Mouse (Mus musculus) ovary, postnatal 36 days (tissue): ENCODE measurements around the gene Wdfy3.
A peak's percentile ranks its signal among the peaks of the same experiment; 100 is the strongest.
"Not testable (repeated sequence)": the region's sequence is repeated elsewhere in the genome, so short reads cannot be mapped to it uniquely, and the experiment has no call there.

Experiments used
- DNase-seq: peaks from one replicate; pipeline ENCODE4 v3.0.0; 2022; ENCODE audit warnings: low spot score, mixed read lengths

Gene Wdfy3

DNA sequence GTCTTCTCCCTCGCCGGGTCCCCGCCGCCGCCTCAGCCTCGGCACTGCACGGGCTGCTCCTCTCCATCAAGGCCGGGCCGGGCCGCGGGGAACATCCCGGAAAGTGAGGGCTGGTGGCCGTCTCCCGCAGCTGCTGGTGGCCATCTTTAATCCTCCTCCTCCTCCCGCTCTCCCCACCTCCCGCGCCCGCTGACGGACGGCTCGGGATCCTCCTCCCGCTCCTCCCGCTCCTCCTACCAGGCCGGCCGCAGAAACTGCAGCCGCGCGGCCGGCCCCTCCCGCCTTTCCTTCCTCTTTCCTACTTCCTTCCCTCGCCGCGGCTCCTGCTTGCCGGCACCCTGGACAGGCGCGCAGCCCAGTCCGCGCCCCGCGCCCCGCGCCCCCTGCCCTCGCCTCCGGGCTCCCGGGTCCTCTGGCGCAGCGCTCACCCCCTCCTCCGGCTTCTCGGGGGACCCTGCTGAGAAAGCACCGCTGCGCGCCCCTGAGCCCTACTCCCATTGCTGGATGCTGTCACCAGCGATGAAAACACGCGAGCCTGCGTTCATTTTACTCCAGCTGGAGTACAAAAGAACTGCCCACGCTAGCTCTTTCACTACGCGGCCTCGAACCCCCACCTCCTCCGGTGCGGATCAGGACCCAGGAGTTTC lies at the start of gene Wdfy3:
TSS of gene Wdfy3 (minus strand) at position 155 of the 647 bp plus-strand sequence.
- peak; percentile 89 for DNase-seq

DNA sequence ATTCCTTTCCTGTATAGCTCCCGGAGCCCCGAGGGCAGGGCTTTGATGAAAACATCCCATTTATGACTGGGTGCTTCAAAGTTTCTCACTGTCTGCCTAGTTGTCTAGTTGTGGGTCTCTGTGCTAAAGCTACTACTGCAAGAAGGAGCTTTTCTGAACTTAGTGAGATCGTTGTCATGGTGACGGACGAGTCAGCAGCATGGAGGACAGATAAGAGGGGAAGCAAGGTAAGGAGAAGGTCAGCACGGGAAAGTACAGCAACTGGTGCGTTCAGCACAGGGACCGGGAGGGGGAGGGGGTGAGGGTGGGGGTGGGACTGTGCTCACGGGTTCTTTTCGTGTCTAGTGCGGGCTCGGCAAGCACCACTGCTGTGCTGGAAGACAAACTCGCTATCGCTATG lies 43.3 kb upstream of the Wdfy3 start:
- DNase-seq = peak; percentile 11

DNA sequence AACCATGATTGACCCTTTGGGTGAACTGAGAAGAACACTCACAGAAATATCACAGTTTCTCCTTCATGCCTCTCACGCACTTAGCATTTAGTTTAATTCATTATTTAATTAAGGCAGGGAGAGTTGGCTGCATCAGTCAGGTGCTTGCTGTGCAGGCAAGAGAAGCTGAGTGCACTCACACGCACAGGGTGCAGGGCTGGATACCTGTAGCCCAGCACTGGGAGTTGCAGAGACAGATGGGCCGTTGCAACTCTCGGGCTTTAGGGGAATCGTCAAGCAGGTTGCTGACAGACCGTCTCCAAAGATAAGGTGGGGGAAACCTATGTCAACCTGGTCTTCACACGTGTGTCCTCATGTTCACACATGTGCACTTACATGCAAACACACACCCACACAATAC lies 42.3 kb upstream of the Wdfy3 start:
- DNase-seq = no peak

DNA sequence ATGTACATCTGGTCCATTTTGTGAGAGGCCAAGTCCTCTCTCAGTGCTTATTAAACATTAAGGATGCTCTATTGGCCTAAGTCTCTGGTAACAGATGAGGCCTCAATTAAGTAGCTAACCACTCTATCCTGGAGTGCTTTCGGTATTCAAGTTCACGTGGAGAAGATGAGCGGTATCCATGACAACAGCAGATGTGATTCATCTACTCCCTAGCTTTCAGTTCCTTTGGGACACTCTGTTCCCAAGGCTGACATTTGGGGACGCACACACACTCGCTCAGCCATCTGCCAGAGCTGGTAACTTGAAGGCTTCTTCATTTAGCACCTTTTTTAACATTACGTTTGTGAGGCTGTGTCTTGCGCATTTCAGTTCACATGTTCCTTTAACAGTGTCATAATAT lies 40.3 kb upstream of the Wdfy3 start:
- no peak for DNase-seq

DNA sequence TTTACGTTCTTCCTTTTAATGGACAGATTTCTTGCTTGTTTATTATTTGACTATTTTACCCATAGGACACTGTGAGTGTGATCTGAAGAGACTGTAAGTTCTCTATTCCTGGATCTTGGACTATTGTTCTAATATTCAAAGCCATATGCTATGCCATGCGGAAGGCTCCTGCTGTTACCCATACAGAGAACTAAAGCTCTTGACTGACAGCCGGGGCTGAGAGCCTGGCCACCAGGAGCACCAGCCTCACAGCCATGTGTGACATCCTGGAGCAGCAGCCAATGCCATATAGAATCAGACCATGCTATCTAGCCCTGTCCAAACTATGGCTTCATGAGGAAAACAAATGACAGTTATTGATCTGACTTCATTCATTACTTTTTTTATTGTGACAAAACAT lies 36.2 kb upstream of the Wdfy3 start:
- no peak for DNase-seq

DNA sequence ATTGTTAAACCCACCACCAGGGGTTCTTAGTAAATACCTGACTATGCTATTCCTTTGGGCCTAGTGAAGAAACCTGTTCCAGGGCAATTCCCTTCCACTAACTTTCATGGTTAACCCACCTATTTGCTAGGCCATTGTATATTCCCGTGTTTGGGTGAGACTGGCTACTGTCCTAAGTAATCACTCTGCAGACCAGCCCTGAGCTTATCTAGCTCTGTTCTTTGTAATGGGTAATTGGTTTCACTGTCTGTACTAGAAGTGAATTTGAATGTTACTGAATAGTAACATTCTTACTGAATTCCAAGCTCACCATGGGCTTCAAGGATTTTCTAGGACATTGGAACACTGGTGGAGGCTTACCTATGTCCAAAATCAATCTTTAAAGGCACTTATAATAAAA lies 32.1 kb upstream of the Wdfy3 start:
- DNase-seq = not testable (repeated sequence)

DNA sequence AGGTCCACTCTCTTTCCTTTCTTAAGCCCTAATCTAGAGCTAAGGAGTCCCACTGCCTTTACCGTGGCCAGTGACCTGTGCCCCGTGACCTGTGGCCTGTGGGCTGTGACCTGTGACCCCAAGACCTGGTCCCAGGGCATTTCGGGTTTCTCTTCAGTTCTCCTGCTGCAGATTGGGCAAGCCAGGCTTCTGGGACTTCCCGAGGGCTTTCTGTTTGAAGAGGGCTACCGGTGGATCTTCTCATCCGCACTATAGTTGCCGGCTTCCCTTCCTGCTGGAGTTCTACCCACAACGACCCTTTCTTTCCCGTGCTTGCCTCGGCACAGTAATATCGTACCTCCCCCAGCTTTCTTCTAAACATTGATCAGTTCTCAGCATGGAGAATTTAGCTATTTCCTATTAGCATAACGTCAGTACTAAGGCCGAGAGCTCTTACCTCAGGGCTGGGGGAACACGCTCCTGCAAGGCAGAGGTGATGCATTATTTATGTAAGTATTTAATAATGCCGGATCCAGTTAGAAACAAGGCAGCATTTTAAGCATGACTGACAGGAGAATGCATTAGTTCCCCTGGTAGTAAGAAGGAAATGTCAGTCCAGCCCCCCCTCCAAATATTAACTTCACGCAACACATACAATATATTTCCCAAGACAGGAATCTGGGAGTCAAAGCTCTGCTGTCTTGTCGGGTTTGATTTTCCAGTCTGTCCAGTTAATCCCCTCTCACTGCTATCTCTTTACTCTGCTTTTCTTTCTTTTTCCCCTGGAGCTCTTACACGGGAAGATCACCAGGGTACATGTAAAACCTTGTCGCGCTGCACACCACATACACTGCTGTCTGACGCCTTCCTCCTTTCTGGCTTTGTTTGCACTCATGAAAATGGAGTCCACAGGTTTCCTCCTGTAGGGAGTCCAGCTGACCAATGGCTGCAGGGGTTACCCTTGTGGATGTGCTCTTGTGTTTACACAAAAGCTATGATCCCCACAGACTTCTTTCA lies 30.8 kb upstream of the Wdfy3 start:
- no peak for DNase-seq

DNA sequence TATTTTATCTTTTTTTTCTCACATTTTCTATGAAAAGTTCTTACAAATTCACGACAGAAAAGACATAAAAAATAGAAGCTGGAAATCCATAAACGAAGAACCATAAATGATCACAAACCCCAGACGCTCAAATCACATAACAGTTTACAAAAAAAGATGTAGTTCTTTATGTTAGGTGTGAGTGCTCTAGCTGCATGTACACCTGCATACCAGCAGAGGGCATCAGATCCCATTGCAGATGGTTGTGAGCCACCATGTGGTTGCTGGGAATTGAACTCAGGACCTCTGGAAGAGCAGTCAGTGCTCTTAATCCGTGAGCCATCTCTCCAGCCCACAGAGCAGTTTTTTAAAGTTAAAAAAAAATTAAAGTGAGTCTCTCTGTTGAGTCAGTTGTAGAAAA lies 25.9 kb upstream of the Wdfy3 start:
- DNase-seq = no peak

DNA sequence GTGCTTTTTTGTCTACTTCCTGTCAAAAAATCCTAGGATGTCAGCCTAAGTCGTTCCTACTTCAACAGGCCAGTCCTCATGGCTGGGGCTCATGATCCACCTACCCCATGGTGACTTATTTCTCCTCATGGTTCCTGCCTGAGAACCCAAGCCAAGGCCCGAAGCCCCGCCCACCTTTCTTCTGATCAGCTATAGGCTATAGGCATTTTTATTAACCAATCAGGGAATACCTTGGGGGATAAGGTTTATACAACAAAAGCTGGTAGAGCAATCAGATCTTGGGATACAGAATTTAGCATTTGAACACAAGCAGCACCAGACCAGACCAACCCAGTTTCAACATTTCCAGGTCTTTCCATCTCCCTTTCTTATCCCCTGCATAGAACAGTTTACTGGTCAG lies 21.0 kb upstream of the Wdfy3 start:
- DNase-seq = no peak

DNA sequence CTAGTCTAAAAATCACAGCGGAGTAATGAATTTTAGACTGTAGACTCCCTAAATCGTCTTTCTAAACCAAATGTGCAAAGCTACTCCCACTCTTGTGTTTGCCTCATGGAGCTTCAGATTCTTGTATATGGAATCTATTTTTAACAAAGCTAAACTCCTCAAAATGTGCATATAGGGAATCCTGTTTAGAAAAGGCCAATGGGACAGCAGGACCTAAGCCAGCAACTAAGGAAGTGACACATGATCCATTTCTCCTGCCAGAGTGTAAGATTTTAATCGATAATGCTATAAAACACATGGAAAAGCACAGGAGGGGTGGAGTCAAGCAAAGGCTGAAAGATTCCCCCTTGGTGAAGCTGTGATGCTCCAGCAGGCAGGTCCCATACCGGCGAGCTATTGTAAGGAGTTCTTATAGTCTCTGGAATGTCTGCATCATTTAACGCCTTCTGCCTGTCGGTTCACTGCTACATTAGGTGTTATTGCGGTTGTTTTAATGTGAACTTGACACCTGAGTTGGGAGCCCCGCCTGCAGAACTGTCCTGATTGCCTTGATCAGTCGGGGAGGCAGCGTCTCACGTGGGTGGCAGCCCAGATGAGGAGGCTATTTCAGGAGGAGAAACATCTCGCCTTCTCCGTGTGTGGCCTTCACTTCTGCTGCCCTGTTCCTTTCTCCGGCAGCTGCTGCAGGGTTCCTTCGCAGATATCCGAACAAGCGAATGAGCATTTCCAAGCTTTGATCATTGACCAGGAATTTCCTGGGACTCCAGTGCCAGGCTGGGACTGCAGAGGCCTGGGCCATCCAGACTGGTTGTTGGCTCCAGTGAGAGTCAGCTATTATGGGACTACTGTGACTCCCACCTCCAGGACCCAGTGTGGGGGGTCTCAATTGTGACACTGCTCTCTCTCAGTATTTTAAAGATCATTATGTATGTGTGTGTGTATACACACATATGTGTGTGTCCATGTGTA lies 15.3 kb upstream of the Wdfy3 start:
- DNase-seq = no peak

DNA sequence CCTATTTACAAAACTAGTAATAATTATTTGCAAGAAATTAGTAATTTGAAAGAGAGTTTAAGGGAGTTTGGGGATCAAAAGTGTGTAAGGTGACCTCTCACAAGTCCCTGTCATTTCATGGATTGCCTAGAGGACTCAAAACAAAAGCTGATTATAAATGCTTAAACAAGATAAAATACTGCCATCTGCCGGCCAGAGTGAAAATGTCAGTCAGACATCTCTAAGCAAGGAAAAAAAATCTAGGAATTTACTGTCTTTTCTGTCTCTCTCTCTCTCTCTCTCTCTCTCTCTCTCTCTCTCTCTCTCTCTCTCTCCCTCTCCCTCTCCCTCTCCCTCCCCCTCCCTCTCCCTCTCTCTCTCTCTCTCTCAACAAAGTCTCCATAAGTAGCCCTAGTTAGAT lies 4.4 kb upstream of the Wdfy3 start:
- DNase-seq = peak; percentile 24

DNA sequence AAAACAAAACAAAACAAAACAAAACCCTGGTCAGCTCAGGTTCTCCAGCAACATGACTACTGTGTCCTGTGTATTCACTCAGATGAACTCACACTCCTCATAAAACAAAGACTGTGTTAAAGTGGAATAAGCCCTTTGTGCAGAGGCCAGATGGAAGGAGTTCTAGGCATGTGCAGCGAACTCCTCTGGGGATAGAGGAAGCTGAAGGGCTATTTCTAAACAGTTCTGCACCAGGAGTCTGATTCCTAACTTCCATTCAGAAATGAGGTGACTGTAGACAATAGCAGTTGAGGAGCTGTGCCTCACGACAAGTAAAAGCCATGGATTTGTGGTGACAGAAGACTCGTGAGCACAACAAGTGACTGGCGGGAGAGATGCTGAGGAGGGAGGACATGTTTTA lies 2.3 kb upstream of the Wdfy3 start:
- no peak for DNase-seq

DNA sequence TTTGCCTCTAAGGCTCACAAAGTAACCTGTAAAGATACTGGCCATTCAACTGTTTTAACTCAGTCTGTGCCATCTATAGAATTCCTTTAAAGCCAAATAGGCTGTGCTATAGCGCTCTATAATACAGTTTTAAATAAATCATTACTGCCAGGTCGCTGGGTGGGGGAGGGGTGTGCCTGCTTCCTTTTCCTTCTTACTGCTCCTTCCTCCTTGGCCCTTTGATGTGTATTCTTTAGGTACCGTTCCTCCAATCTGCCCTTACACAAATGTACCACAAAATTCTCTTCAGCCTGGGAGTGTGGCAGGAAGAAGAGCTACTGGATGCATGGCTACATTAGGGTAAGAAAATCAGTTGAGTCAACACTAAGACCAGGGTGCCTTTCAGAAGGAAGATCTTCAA lies 1.5 kb upstream of the Wdfy3 start:
- DNase-seq = no peak

DNA sequence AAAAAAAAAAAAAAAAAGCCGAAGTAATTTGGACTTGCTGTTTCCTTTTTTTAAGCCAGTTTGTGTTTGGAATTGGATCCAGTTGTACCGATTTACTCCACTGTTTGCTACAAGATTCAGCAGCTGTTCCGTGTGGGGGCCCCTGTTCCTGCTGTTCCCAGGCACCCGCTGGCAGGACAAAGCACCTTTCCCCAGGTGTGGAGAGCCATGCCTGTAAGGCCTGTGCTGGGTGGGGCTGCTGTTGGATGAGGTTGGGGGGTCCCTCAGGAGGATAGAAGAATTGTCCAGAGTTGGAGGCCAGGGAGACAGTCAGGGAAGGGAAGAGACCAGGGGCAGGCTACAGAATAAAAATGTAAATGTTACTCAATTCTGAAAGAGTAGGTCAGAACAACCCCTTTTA lies 1.1 kb upstream of the Wdfy3 start:
- no peak for DNase-seq

DNA sequence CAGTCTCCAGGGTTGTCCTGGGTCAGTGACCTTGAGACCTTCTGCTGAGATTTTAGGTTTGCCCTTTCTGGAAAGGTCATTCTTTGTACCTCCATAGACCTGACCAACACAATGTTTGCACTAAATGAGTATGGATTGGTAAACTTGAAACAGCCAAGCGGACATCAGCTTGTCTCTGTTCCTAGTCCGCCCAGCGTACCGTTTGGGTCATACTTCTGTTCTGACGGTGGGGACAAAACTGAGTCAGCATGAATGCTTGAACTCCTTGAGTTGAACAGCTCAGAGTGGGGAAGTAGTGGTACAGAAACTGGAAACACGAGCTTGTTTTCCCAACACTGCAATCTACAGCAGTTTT lies 670 bp upstream of the Wdfy3 start:
- no peak for DNase-seq

DNA sequence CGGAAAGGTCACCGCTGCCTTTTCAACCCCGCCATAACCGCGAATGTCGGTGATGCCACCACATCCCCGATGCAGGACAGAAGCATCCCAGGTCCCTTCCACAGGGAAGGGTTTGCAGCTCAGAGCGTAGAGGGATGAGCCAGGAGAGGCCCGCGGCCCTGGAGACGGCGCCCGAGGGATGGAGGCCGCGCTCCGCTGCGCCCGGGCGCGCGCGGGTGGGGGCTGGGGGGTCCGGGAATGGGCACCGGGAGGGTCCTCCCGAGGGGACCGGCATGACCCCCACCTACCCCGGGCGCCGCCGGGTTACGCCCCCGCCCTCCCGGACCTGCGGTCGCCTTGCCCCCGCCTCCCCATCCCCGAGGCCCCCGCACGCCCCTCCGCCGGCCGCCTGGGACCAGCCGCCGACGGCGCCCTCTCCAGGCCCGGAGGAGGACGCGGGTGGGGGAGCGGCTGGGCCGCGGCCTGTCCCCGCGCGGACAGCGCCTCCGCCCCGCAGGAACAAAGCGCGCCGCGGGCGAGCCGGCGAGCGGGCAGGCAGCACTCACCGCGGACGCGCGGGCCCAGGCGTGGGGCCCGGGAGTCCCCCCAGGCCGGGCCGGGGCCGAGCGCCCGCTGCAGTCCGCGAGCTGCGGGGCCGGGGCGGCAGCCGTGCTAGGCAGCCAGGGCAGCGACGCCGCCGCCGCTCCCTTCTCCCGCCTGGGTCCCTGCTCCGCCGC lies 512 bp downstream of the Wdfy3 start:
- DNase-seq = peak; percentile 74

DNA sequence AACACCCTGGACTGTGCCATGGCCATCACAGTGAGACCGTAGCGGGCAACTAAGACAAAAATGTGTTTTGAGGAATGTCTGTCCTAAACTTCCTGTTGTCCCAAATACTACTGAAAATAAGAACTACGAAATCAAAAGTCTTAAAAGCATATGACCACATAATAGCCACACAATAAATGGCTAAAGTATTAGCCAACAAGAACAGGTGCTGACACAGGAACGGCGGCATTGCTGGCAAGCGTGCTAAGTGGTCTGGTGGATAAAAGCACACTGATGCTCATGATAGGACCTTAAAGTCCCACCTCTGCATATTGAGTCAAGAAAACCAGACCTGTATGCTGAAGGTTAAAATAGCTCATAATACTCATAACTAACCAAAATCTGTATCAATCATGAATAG lies 3.3 kb downstream of the Wdfy3 start:
- DNase-seq = no peak

DNA sequence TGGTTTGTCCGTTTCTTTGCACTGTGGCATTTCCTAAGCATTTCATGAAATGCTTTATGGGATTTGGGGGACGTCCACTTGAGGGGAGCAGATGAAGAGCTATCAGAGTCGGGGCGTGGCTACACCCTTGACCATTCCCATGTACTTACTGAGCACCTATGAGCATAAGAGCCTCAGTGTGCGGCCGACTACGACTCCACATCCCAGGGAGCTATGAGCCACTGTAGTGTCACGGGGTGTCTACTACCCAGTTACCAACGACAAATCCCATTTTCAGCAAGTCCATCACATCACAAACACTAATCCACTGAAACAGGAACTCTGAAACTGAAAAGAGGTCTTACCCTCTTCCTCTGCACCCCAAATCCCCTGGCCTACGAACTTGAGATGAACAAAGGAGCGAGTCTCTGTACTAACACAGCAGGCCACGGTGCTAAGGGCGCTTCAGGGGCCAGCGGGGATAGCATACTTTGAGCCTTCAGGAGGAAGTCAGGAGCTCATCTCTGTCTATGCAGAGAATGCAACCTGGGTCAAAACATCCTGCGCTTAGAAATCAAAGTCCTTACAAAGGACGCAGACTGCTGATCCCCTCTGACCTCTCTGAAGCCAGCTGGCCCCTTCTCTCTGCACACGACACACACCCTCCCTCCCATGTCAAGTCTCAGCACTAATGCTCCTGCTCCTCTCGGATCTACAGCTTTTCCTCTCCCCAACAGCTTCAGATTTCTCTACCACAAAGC lies 6.5 kb downstream of the Wdfy3 start:
- no peak for DNase-seq

DNA sequence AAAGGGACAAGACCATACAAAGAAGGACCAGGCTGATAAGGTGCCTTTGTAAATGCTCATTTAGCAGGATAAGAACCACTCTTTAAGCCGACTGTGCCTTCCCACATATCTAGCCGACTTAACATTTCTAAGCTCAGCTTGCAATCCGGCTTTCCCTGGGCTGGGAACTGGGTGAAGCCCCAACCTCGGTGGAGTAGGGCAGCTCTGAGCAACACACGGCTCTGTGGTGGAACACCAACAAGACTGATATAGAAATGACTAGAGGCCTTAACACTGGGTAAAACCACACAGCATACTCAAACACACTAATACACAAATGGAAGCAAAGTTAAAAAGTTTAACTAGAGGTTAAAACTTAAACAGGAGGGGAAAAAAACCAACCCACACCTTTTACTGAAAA lies 7.9 kb downstream of the Wdfy3 start:
- DNase-seq = no peak

DNA sequence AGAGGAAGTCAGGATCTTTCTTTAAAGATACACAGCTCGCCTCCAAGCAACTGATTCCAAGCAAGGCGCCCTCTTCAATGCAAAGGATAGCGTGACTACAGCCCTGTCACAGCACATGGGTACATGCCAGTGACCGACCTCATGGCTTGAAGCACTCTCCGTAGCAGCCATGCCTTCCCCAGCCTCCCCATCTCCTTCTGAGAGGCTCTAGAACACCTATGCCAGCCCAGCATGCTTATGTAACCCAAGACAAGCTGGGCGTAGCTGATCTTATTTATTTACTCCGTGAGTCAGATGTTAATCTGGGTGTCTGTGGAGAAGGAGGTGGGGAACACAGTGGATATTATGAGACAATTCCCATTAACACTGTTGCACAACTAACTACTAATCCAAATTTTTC lies 13.8 kb downstream of the Wdfy3 start:
- no peak for DNase-seq

DNA sequence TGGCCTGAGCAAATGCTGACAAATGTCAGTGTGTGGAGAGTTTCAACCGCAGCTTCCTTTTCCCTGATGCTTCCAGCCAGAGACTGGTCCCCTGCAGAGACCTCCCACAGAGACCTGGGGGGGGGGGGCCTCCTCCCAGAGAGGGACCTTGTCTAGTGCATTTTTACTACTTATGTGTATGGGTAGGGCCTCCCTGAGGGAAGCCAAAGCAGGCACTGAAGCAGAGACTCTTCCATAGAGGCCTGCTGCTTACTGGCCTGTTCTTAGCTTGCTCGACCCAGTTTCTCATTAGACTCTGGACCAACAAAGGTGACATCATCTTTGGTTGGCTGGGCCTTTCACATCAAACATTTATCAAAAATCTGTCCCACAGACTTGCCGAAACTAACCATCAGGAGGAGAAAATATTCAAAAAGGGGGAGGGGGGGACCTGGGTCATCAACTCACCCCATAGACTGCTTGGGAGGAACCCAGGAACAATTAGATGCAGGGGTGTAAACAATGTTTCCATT lies 14.5 kb downstream of the Wdfy3 start:
- no peak for DNase-seq
